Comparison of ENCODE assay signal across 23 mouse cellular contexts in genomic region chr6:127103506-127104275, GRCm38 (mm10). TPM values are rescaled to one million over a fixed set of nuclear protein-coding genes. Genes with fewer than 3 reads are reported as not detected.
A peak's percentile ranks its signal among the peaks of the same experiment; 100 is the strongest.
DNase-seq lines count a peak whose midpoint lies in the region; TF ChIP-seq lines count a peak whose summit lies in the region.
"Had no signal": no experiment of that assay in that cellular context is flagged by ENCODE, and none has a peak within 500 bp of the region (broad histone marks: within the 10 kb centered on the region; RNA-seq: fewer than 3 reads in every experiment).

No protein-coding gene starts in this region.

- H3K4me1 ChIP-seq in E14TG2a.4 (replicated peaks; ENCODE audit: low read depth, low read length) (peaks cover 81% of the 10 kb centered on the region), ES-Bruce4 (ENCODE audit: control insufficient read depth, insufficient read depth, low read length) (peaks cover 3% of the 10 kb centered on the region)

- TF ChIP-seq CTCF in E14TG2a.4 (conservative IDR thresholded peaks at IDR 0.05; ENCODE audit: low read length) (no peak), ES-Bruce4 (IDR thresholded peaks at IDR 0.05; ENCODE audit: low read depth, low read length) (no peak)

- no peaks in the 10 kb centered on the region for H3K9me3 ChIP-seq in E14TG2a.4 (ENCODE audit: low read length)
- H3K9me3 ChIP-seq in ES-Bruce4 (replicated peaks; ENCODE audit: control insufficient read depth, insufficient read depth, low read length, poor library complexity, severe bottlenecking), result no peaks in the 10 kb centered on the region
- H3K9me3 ChIP-seq: embryonic facial prominence, embryonic 13.5 days; heart, embryonic 10.5 days; hindbrain, embryonic 13.5 days had no signal

- H3K27me3 ChIP-seq in E14TG2a.4 (ENCODE audit: insufficient read depth, low read length) (no peaks in the 10 kb centered on the region), ES-Bruce4 (ENCODE audit: control insufficient read depth, insufficient read depth, low read length, poor library complexity, severe bottlenecking) (no peaks in the 10 kb centered on the region)
- H3K27me3 ChIP-seq: embryonic facial prominence, embryonic 13.5 days; forebrain, embryonic 13.5 days; hindbrain, embryonic 13.5 days had no signal

- peak; percentile 35 for DNase-seq in adrenal gland, postnatal 14 days
- DNase-seq in adrenal gland, postnatal 25 days, result no peak
- DNase-seq in ZHBTc4 (ENCODE audit: low read depth, low spot score) (peak; percentile 78), adipocyte (ENCODE audit: low spot score) (no peak)
- DNase-seq: cerebellum, adult 11-12 months; cerebellum, adult 9-10 months; cerebellum, postnatal 25 days; forebrain, postnatal 0 days; gastrocnemius, postnatal 36 days; heart, adult 11 months; heart, postnatal 14 days; kidney, adult 11 months; kidney, adult 9 months had no signal

- H3K36me3 ChIP-seq in E14TG2a.4 (ENCODE audit: insufficient read depth, low read length), result peaks cover 65% of the 10 kb centered on the region
- H3K36me3 ChIP-seq in ES-Bruce4 (ENCODE audit: control insufficient read depth, insufficient read depth, low read length, poor library complexity, severe bottlenecking), result peaks cover 13% of the 10 kb centered on the region

- H3K27ac ChIP-seq in ES-Bruce4 (ENCODE audit: insufficient read depth, low read length), result peak overlapping the region; percentile 95
- H3K27ac ChIP-seq: embryonic facial prominence, embryonic 13.5 days; forebrain, embryonic 13.5 days; heart, embryonic 10.5 days; hindbrain, embryonic 13.5 days; hindbrain, postnatal 0 days had no signal

- H3K4me3 ChIP-seq in E14TG2a.4 (replicated peaks; ENCODE audit: low read length), result peak overlapping the region; percentile 49
- no peak overlapping the region; the same call in 1 of the 2 replicates for H3K4me3 ChIP-seq in ES-Bruce4 (ENCODE audit: low read depth, low read length)
- H3K4me3 ChIP-seq: embryonic facial prominence, embryonic 13.5 days; forebrain, embryonic 13.5 days; heart, embryonic 10.5 days; hindbrain, embryonic 13.5 days had no signal

- no peak for TF ChIP-seq POLR2A in ES-Bruce4 (IDR thresholded peaks at IDR 0.05; ENCODE audit: insufficient read depth, low read length)

- peak overlapping the region; percentile 21; the same call in 1 of the 2 replicates for H3K9ac ChIP-seq in ES-Bruce4 (ENCODE audit: low read depth, poor library complexity, severe bottlenecking)
- H3K9ac ChIP-seq: embryonic facial prominence, embryonic 13.5 days; forebrain, embryonic 13.5 days; forebrain, postnatal 0 days; hindbrain, embryonic 13.5 days had no signal

- TF ChIP-seq EP300 in ES-Bruce4 (IDR thresholded peaks at IDR 0.05; ENCODE audit: insufficient read depth, low read depth, low read length), result no peak

RNA-seq across cellular contexts. Expression of gene Tigar, which starts 5.7 kb away (rescaled TPM):
- 15.4 and 18.3 TPM in 2 replicates for total RNA-seq in adrenal gland, postnatal 14 days (2021)
- 16.1 and 22.9 TPM in 2 replicates for total RNA-seq in adrenal gland, postnatal 25 days (2021)
- polyA plus RNA-seq in ES-Bruce4 (2011; ENCODE audit: insufficient read depth, insufficient read length, low read depth, missing spikeins), result 32.4 and 37.6 TPM in 2 replicates

RNA-seq across cellular contexts. Expression of gene Fgf23, which starts 31.0 kb away (rescaled TPM):
- total RNA-seq in adrenal gland, postnatal 14 days (2021), result not detected in 2 replicates
- not detected in 2 replicates for total RNA-seq in adrenal gland, postnatal 25 days (2021)
- 0.33 and 0.49 TPM in 2 replicates for polyA plus RNA-seq in ES-Bruce4 (2011; ENCODE audit: insufficient read depth, insufficient read length, low read depth, missing spikeins)
- total RNA-seq: gastrocnemius, adult 18-20 months; gastrocnemius, postnatal 36 days; heart, postnatal 14 days; hematopoietic stem cell, adult 5-6 weeks had no signal
- polyA plus RNA-seq: forebrain, embryonic 13.5 days; hindbrain, embryonic 13.5 days; intestine, embryonic 14.5 days had no signal

RNA-seq across cellular contexts. Expression of gene Ccnd2, which starts 48.3 kb away (rescaled TPM):
- 206 and 209 TPM in 2 replicates for total RNA-seq in adrenal gland, postnatal 14 days (2021)
- total RNA-seq in adrenal gland, postnatal 25 days (2021), result 233 and 374 TPM in 2 replicates
- 12.4 and 18.2 TPM in 2 replicates for polyA plus RNA-seq in ES-Bruce4 (2011; ENCODE audit: insufficient read depth, insufficient read length, low read depth, missing spikeins)

Comparison
In these comparisons a context has a peak if more than half of its experiments do, and no peak if none do; other contexts are left out.
1. DNase-seq: peak in adrenal gland, postnatal 14 days (single experiment) and ZHBTc4 (single experiment); none in adrenal gland, postnatal 25 days (single experiment) and adipocyte (single experiment).